Mouse (Mus musculus) ES-CJ7 (cell line): Measurements from ENCODE around the gene Gm1604a.
"Not testable (repeated sequence)": the region's sequence is repeated elsewhere in the genome, so short reads cannot be mapped to it uniquely, and the experiment has no call there.

ENCODE experiments used
- DNase-seq: peaks from one replicate; pipeline ENCODE4 v3.0.0; 2011; ENCODE audit warnings: low read depth, low spot score

Gene Gm1604a

DNA sequence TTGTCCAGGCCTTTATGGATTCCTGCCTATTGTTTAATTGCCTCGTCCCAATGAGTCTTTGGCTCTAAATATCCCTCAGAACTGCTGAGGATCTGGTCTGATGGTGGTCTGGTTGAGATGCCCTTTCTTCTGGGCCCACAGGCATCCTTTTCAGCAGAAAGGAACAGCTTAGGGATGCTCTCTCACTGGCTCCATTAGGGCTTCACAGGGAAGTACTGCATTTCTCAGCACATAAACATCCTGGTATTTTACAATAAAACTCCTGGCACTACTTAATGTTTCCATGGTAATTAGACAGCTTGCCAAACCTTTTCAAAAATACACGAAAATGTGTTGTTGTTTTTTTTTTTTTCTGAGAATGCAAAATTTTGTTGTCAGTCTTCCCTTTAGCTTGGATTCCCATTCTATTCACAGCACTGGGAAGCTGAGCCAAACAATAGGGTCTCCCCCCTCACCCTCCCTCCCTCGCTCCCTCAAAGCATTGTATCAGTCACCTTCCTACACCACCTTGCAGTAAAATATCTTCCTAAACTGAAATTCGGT lies 43.7 kb downstream of the Gm1604a start:
- not testable (repeated sequence) for DNase-seq

DNA sequence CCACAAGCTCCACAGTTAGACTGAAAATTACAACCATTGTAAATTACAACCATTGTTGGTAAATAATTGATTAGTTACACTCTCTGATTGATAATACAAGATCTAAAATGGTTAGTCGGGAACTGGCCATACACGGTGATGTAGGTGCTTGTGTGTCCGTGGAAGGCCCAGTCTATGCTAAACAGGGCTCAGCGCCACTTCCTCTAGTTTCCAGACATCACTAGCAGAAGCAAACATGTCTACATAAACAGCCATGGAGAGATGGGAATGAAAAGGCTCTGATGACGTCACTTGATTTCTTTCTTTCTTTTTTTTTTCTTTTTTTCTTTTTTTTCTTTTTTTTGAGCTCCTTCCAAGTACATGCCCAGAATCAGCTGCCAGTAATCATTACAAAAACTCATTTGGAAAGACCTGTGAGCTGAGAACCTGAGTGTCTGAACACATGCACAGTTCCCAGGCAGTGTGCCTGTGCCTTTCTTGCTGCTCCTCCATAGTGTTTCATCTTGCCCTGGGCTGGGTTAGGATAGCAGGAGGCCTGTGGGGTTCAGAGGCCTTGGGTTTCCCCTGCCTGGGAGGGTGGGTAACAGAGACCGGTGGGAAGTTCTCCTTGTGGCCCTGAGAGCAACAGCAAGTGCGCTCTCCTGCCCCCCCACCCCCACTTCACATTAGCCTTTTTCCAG lies 44.3 kb downstream of the Gm1604a start:
- not testable (repeated sequence) for DNase-seq

DNA sequence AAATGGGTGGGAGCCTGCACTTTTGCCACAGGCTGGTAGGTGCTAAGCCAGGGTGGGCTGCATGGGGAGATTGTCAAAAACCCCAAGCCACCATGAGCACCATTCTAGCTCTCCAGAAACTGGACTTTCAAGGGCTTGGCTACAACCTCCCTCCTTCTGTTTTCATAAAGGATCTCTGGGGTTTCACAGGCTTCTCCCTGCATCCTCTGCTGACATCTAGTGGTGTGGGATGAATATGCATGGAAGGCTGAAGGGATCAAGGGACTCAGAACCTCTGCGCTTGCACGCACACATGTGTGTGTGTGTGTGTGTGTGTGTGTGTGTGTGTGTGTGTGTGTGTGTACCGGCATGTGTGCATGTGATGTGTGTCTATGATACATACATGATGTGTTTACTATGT lies 49.1 kb downstream of the Gm1604a start:
- peak; percentile 21 for DNase-seq

DNA sequence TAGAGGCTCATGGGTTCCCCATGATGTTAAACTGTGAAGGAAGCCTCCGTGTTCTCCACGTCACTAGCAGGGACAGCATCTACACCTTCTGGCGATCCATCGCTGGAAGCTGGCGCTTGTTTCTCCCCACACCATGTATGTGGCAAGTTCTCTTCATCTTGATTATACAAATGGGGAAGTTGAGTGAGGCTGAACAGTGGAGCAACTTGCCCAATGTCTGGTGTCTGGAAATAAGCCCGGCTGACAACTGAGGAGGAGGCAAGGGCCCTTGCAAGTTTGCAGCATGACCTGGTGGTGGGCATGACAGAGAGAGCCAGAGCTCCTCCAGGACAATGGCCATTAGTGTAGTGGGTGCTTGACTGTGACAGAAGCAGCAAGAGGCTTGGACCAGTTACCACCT lies 50.2 kb downstream of the Gm1604a start:
- not testable (repeated sequence) for DNase-seq

DNA sequence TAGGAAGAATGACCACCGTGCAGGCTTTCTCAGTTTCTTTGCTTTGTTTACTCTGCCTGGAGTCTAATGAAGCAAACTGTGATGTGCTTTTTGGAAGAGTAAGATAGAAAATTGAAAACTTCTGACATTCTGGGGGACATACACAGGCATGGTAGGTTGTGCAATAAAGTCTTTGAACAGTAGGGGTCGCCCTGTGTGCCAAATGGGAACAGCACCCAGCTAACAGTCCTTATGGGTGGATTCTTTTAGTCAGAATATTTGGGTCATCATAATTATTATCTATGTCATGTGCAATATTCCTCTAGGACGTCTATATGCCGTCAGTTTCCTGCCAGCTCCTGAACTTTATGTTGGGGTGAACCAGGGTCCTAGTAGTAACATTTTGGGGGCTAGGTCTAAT lies 54.2 kb downstream of the Gm1604a start:
- DNase-seq: not testable (repeated sequence)

DNA sequence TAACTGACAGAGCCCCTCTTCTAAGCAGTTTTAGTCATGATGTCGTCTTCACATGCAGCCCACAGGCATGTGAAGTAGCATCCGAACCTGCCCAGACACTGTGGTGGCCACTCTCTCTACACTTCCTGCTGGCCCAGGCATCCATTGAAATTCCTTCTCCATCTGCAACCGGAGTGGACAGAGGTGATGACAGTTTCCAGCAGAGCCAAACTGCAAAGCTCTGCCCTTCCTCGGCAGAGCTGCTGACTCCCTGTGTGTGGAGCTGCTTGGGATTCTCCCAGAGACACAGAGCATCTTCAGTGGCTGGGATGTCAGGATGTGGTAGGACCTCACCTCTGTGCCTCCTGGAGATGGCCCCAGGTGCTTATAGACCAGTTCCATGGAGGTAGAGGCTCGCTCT lies 59.2 kb downstream of the Gm1604a start:
- not testable (repeated sequence) for DNase-seq

DNA sequence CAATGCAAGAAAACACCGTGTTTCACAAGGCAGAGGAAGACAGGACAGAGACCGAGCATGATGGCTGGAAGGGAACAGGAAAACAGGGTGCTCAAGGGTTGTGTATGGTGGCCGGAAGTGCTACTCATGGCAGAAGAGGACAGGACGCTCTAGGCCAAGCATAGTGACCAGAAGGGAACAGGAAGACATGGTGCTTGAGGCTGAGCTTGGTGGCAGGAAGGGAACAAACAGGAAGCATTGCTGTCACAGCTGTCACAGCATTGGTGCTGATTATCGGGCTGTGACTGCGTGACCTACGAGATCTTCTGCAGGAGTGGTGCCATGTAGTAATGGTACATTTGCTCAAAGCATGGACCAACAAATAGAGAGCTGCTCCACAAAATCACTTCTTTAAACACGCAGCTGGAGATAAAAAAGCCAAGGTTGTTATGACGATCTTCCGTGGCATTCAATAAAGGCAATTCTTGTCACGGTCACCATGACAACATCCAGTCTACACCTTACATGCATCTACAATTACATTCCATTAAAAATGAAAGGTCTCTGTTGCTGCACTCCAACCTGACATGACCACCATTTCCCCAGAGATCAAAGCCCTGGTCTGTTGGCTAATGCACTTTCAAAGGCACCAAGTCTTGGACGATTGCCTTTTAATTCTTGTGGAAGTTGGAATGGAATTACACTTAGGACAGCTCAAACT lies 60.3 kb downstream of the Gm1604a start:
- not testable (repeated sequence) for DNase-seq

DNA sequence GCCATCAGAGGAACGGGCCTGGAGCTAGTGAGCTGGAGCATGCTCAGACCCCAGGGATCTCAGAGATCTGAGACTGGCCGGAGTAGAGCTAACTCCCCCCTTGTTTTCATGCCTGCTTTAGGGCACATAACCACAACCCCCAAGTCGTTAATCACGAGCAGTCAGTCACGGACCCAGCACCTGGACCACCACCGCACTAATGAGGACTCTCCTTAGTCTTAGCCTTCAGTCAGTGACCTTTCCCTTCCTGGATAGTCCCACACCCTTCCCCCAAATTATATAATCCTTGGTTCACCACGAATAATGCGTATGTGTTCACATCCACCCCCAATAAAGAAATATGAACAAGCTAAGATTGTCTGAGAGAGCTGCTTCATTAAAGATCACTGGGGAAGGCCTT lies 61.5 kb downstream of the Gm1604a start:
- DNase-seq: not testable (repeated sequence)

DNA sequence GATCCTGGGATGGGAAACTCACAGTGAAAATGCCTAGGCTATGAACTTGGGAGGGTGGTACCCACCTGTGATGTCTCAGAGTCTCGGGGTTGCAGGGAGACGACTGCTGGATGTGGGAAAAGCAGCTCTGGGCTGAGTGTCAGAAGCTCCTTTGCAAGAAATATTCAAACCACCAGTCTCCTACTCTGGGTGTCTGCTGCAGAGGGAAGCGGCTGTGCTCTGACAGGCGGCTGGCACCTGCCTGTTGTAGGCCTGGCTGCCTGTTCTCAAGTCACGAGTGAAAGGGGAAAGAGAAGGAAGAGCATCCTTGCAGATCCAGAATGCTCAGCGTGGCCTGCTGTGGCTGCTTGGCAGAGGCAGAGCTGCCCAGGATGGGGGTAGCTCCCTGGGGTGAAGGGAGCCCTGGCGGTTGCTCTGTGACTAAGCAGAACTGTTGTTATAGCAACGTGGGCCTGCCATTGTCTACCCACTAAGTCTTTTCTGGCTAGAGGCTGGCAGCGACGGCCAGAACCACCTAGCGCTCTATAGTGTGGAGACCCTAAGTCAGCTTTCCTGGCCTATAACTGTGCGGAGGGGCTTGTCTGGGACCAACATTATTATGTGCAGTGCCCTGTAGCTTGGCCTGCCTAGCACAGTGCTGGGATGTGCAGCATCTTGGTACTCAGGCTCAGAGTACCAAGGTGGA lies 72.6 kb downstream of the Gm1604a start:
- not testable (repeated sequence) for DNase-seq

DNA sequence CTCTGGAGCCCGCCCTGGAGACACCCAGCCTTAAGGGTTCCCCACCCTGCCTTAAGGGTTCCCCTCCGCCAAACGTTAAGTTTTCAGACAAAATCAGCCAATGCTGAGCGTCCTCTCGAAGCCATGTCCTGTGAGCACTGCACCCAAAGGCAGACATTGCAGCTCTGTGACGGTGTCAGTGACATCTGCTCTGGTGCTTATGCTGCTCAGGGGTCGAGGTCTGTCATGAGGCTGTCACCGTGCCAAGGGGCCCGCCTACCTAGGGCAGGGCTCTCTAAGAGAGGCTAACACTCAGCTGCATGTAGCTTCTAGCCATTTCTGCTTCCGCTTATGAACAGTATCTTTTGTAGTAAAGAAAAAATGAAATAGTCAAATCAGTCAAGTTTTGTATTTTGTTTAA lies 73.7 kb downstream of the Gm1604a start:
- DNase-seq: not testable (repeated sequence)

DNA sequence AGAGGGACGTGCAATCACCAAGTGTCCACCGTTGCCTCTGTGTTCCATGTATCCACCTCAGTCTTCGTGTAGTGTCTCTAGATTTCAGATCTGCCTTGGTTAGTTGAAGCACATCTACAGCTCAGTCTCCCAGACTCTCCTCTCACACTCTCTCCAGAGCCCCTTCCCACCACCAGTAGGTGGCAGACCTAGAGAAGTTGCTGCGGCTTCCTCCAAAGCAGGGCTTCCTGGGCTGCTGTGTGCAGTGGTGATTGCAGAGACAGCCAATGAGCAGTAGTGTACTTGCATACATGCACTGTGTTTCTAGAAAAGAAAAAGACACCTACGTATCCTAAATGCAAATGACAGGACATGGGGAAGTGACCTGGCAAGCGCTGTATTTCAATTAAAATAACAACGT lies 77.6 kb downstream of the Gm1604a start:
- DNase-seq: not testable (repeated sequence)

DNA sequence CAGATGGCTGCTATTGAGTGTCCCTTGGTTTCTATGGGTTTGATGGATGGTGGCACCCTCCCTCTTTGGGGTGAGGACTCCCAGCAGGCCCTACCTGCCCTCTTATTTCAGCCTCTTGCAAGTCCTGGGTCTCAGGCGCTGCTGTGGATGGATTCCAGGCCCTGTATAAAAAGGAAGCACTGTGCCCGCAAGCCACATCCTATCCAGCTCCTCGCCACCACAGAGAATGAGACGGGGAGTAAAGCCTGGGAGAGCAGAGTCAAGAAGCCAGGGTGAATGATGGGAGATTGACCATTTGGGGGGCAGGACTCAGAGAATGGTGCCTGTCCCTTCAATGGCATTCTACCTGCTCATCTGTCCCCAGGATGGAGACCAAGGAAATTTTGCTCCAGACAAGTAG lies 86.3 kb downstream of the Gm1604a start:
- DNase-seq: not testable (repeated sequence)

DNA sequence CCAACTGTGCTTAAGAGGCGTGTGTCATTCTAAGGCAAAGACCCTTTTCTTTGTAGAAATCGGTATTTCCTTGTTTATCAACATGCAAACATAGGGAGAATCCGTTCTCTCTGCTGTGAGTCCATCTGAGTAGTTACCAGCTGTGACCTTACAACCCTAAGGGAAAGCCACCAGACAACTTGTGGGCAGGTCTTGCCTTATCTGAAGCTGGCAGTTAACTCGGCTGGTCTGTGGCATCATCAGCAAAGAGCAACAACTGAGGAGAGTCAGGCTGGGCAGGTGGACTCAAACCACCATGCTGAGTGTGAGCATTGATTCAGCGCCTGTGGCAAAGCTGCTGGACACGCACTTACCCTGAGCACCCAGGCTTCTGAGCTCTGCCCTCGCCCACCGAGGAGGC lies 90.9 kb downstream of the Gm1604a start:
- DNase-seq: not testable (repeated sequence)

DNA sequence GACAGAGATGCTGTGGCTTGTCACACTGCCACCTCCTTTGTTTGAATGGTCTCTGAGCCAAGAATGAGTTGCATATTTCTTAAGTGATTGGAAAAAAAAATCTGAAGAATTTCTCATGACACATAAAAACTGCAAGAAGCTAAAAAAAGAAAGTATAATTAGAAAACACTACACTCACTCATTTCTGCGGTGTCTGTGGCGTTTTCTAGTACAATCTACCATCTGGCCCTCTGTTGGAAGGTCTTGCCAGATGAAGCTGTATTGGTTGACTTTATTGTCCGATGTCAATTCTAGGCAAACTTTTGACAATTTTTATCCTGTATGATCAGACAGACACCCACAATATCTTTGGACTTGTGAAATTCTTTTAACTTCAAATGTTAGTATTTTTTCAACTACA lies 95.5 kb downstream of the Gm1604a start:
- not testable (repeated sequence) for DNase-seq

DNA sequence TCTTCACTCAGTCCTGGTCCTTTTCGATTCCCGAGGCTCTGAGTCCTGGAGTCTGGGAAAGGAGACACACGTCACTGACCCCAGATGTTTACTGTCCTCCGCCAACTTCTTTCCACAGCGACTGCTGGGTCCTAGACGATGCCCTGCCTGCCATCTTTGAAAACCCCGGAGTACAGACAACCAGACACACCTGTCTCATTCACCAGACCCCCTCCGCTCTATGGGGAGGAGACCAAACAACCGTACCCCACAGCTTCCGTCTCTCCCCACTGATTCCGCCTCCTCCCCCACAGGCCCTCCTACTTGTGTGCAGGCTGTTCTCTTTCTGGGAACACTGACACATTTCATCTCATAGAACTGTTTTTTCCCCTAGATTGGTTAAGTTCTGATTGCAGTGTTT lies 97.2 kb downstream of the Gm1604a start:
- not testable (repeated sequence) for DNase-seq

DNA sequence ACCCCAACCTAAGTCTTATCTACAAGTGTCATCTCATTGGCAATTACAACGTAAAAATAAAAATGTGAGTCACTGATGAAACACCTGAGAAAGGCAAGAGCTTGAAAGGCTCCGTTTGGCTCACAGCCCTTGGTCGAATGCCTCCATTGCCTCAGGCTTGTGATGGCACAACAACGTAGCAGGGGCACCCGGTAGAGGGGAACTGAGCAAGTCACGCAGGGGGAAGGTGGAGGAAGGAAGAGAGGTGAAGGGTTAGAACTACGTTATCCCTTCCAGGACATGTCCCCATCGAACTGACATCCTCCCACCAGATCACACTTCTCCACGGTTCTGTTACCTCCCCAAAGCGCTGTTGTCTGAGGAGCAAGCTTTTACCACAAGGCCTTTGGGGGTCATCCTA lies 101.1 kb downstream of the Gm1604a start:
- DNase-seq: not testable (repeated sequence)

DNA sequence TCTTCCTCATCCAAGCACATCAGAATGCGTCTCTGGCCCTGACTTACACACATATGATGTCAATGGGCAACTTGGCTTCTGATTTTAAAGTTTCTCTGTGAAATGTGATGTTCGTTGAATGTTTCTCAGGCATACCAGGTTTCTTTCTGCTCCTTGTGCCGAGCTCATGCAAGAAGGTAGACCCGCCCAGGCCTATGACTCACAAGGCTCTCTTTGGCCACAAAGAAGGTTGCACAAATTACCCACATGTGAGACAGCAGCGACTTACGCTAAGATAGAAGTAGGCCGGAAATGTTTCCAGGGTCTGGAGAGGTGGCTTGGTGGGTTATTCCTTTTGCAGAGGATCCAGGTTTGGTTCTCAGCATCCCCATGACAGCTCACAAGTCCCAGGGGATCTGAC lies 108.6 kb downstream of the Gm1604a start:
- DNase-seq: not testable (repeated sequence)

DNA sequence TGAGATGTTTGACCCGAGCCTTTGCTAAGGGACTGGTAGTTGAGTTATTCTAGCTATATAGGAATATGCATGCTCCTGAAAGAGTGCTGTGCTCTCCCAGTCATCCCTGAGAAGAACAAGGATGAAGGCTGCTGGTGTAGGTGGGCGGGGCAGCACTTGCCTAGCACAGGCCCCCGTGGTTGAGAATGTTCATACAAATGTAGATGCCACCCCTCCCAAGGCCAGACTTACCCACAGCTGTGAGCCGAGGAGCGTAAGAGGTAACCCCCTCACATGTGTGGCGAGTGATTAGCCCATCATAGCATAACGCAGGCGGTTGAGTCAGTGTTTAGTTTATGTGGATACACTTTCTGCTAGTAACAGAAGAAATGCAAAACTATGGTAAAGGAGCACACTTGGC lies 109.9 kb downstream of the Gm1604a start:
- peak; percentile 33 for DNase-seq
